Mouse (Mus musculus) intestine, embryonic 14.5 days (tissue): ENCODE measurements around the gene Daam1. TPM values are rescaled to one million over a fixed set of nuclear protein-coding genes. Genes with fewer than 3 reads are reported as not detected.

Experiments
- polyA plus RNA-seq: library from polyadenylated mRNA; unstranded; fragments of >200 nt; fragmentation: Nextera tagmentation; extraction: Ambion mirVana; gene quantifications from 2 replicates; pipeline ENCODE4 v1.2.1, GENCODE M21; 2014

The Daam1 gene
- polyA plus RNA-seq, 1 experiment from 2014 or later: 15.6 TPM

Other genes with a start within 250 kb of the Daam1 start
- gene Gpr135, start 240.0 kb downstream of the Daam1 start, polyA plus RNA-seq: 0.69 and 0.95 TPM in 2 replicates